Mouse (Mus musculus) MEL (cell line): Measurements from ENCODE around the gene Snrpc. TPM values are rescaled to one million over a fixed set of nuclear protein-coding genes. Genes with fewer than 3 reads are reported as not detected.

ENCODE experiments used
- DNase-seq: peaks from one replicate; pipeline ENCODE4 v3.0.0; 2011; ENCODE audit warnings: low read depth, low spot score
- H3K27ac ChIP-seq: 2 replicates; pipeline ENCODE4 v1.5.1; 2012; ENCODE audit warnings: low read depth, mild to moderate bottlenecking, control low read depth, low read length, moderate library complexity; ENCODE audit not compliant: control insufficient read depth
- H3K27me3 ChIP-seq, 2 experiments: fragments of 150-350 bp in 1 of 2; sonication (generic) in 1 of 2; 2 replicates each; pipeline ENCODE4 v1.6.1; 2012; ENCODE audit warnings: low read length in 2 of 2, mild to moderate bottlenecking in 2 of 2, improper control_type of control experiment in 1 of 2, moderate library complexity in 1 of 2; ENCODE audit not compliant: insufficient read depth in 2 of 2, control insufficient read depth in 1 of 2
- H3K36me3 ChIP-seq, 2 experiments: 2 replicates each; pipeline ENCODE4 v1.6.1; 2012 to 2014; ENCODE audit warnings: low read length in 2 of 2, improper control_type of control experiment in 1 of 2, inconsistent platforms in 1 of 2, mild to moderate bottlenecking in 1 of 2; ENCODE audit not compliant: insufficient read depth in 2 of 2, control insufficient read depth in 1 of 2
- H3K4me1 ChIP-seq, 2 experiments: fragments of 150-350 bp in 1 of 2; sonication (generic) in 1 of 2; 2 replicates each; pipeline ENCODE4 v1.6.1; 2012; ENCODE audit warnings: low read length in 2 of 2, improper control_type of control experiment in 1 of 2, mild to moderate bottlenecking in 1 of 2; ENCODE audit not compliant: insufficient read depth in 2 of 2, control insufficient read depth in 1 of 2
- H3K4me3 ChIP-seq, 2 experiments: fragments of 150-350 bp in 1 of 2; sonication (generic) in 1 of 2; 2 replicates each; pipeline ENCODE4 v1.5.1; 2012; ENCODE audit warnings: low read depth in 2 of 2, low read length in 2 of 2, mild to moderate bottlenecking in 2 of 2, moderate library complexity in 2 of 2, control low read depth in 1 of 2, improper control_type of control experiment in 1 of 2; ENCODE audit not compliant: control insufficient read depth in 1 of 2, insufficient read depth in 1 of 2
- H3K79me2 ChIP-seq: 2 replicates; pipeline ENCODE4 v1.6.1; 2012; ENCODE audit warnings: mild to moderate bottlenecking, low read length, moderate library complexity; ENCODE audit not compliant: control insufficient read depth, poor library complexity, insufficient read depth
- H3K9ac ChIP-seq: 2 replicates; pipeline ENCODE4 v1.6.1; 2012; ENCODE audit warnings: low read depth, mild to moderate bottlenecking, control low read depth, low read length, moderate library complexity; ENCODE audit not compliant: control insufficient read depth, poor library complexity, severe bottlenecking
- H3K9me3 ChIP-seq: fragments of 150-350 bp; sonication (generic); replicated peaks from 2 replicates; pipeline ENCODE4 v1.6.1; 2012; ENCODE audit warnings: mild to moderate bottlenecking, low read length, improper control_type of control experiment, moderate library complexity; ENCODE audit not compliant: insufficient read depth
- BHLHE40 ChIP-seq: IDR thresholded peaks from 2 replicates; pipeline ENCODE4 v1.6.1; 2012; ENCODE audit warnings: low read depth, mild to moderate bottlenecking, inconsistent platforms, low read length, improper control_type of control experiment, borderline replicate concordance
- CHD1 ChIP-seq: IDR thresholded peaks from 2 replicates; pipeline ENCODE4 v1.6.1; 2012; ENCODE audit warnings: low read depth, mild to moderate bottlenecking, inconsistent platforms, low read length, improper control_type of control experiment
- CHD2 ChIP-seq: IDR thresholded peaks from 2 replicates; pipeline ENCODE4 v1.6.1; 2011; ENCODE audit warnings: low read length, improper control_type of control experiment
- CTCF ChIP-seq, 3 experiments: IDR thresholded peaks in 2 of 3; conservative IDR thresholded peaks in 1 of 3; 2 replicates each; pipeline ENCODE4 v1.5.1; 2011 to 2012; ENCODE audit warnings: low read length in 3 of 3, low read depth in 2 of 3, mild to moderate bottlenecking in 2 of 3, improper control_type of control experiment in 1 of 3, inconsistent platforms in 1 of 3, mixed read lengths in 1 of 3, moderate library complexity in 1 of 3; ENCODE audit not compliant: control insufficient read depth in 1 of 3, insufficient read depth in 1 of 3, poor library complexity in 1 of 3, severe bottlenecking in 1 of 3
- E2F4 ChIP-seq: IDR thresholded peaks from 2 replicates; pipeline ENCODE4 v1.6.1; 2011; ENCODE audit warnings: low read depth, low read length, improper control_type of control experiment, borderline replicate concordance
- ELF1 ChIP-seq: IDR thresholded peaks from 2 replicates; pipeline ENCODE4 v1.6.1; 2014; ENCODE audit warnings: low read depth, mild to moderate bottlenecking, inconsistent platforms, low read length, improper control_type of control experiment, moderate library complexity
- EP300 ChIP-seq, 2 experiments: IDR thresholded peaks; 2 replicates each; pipeline ENCODE4 v1.6.1; 2011; ENCODE audit warnings: improper control_type of control experiment in 2 of 2, low read length in 2 of 2, low read depth in 1 of 2, mild to moderate bottlenecking in 1 of 2
- ETS1 ChIP-seq: IDR thresholded peaks from 2 replicates; pipeline ENCODE4 v1.6.1; 2012; ENCODE audit warnings: low read depth, mild to moderate bottlenecking, inconsistent platforms, low read length, improper control_type of control experiment, moderate library complexity
- GABPA ChIP-seq: IDR thresholded peaks from 2 replicates; pipeline ENCODE4 v1.6.1; 2012; ENCODE audit warnings: low read depth, mild to moderate bottlenecking, inconsistent platforms, low read length, improper control_type of control experiment, moderate library complexity
- GATA1 ChIP-seq: IDR thresholded peaks from 2 replicates; pipeline ENCODE4 v1.6.1; 2011; ENCODE audit warnings: low read depth, low read length, improper control_type of control experiment
- KAT2A ChIP-seq: conservative IDR thresholded peaks from 2 replicates; pipeline ENCODE4 v1.6.1; 2012; ENCODE audit warnings: low read depth, low read length, improper control_type of control experiment, inconsistent platforms
- MAFK ChIP-seq: IDR thresholded peaks from 2 replicates; pipeline ENCODE4 v1.6.1; 2011; ENCODE audit warnings: low read depth, mild to moderate bottlenecking, low read length, improper control_type of control experiment, borderline replicate concordance
- MAX ChIP-seq: IDR thresholded peaks from 2 replicates; pipeline ENCODE4 v1.6.1; 2011; ENCODE audit warnings: low read length, improper control_type of control experiment
- MAZ ChIP-seq: IDR thresholded peaks from 2 replicates; pipeline ENCODE4 v1.6.1; 2012; ENCODE audit warnings: low read depth, mild to moderate bottlenecking, inconsistent platforms, low read length, improper control_type of control experiment
- MEF2A ChIP-seq: IDR thresholded peaks from 2 replicates; pipeline ENCODE4 v1.6.1; 2014; ENCODE audit warnings: low read depth, mild to moderate bottlenecking, inconsistent platforms, low read length, improper control_type of control experiment; ENCODE audit not compliant: poor library complexity, insufficient replicate concordance, severe bottlenecking; ENCODE audit errors: extremely low read depth
- MXI1 ChIP-seq: IDR thresholded peaks from 2 replicates; pipeline ENCODE4 v1.6.1; 2011; ENCODE audit warnings: mild to moderate bottlenecking, low read depth, low read length, improper control_type of control experiment
- MYC ChIP-seq: IDR thresholded peaks from 2 replicates; pipeline ENCODE4 v1.6.1; 2011; ENCODE audit warnings: low read depth, mild to moderate bottlenecking, low read length, improper control_type of control experiment, moderate library complexity
- NRF1 ChIP-seq: IDR thresholded peaks from 2 replicates; pipeline ENCODE4 v1.6.1; 2014; ENCODE audit warnings: low read depth, mild to moderate bottlenecking, inconsistent platforms, low read length, improper control_type of control experiment, moderate library complexity; ENCODE audit not compliant: poor library complexity, insufficient read depth, severe bottlenecking
- POLR2A ChIP-seq, 2 experiments: IDR thresholded peaks; 2 replicates each; pipeline ENCODE4 v1.6.1; 2011 to 2012; ENCODE audit warnings: low read length in 2 of 2, mild to moderate bottlenecking in 2 of 2, control low read depth in 1 of 2, improper control_type of control experiment in 1 of 2, low read depth in 1 of 2, moderate library complexity in 1 of 2; ENCODE audit not compliant: control insufficient read depth in 1 of 2, insufficient read depth in 1 of 2, poor library complexity in 1 of 2
- POLR2AphosphoS2 ChIP-seq: IDR thresholded peaks from 2 replicates; pipeline ENCODE4 v1.6.1; 2011; ENCODE audit warnings: low read length, improper control_type of control experiment
- POLR2AphosphoS5 ChIP-seq: IDR thresholded peaks from 2 replicates; pipeline ENCODE4 v1.6.1; 2012; ENCODE audit warnings: low read depth, borderline replicate concordance, mild to moderate bottlenecking, inconsistent platforms, low read length, moderate library complexity, mixed read lengths
- RAD21 ChIP-seq: IDR thresholded peaks from 2 replicates; pipeline ENCODE4 v1.6.1; 2011; ENCODE audit warnings: mild to moderate bottlenecking, low read depth, low read length, improper control_type of control experiment
- RCOR1 ChIP-seq: IDR thresholded peaks from 2 replicates; pipeline ENCODE4 v1.6.1; 2012; ENCODE audit warnings: low read depth, mild to moderate bottlenecking, inconsistent platforms, low read length, improper control_type of control experiment
- SIN3A ChIP-seq: IDR thresholded peaks from 2 replicates; pipeline ENCODE4 v1.6.1; 2012; ENCODE audit warnings: low read length, improper control_type of control experiment, inconsistent platforms
- SMC3 ChIP-seq: IDR thresholded peaks from 2 replicates; pipeline ENCODE4 v1.6.1; 2011; ENCODE audit warnings: low read depth, low read length, improper control_type of control experiment
- TAL1 ChIP-seq: IDR thresholded peaks from 2 replicates; pipeline ENCODE4 v1.6.1; 2012; ENCODE audit warnings: mild to moderate bottlenecking, inconsistent platforms, low read length, moderate library complexity, mixed read lengths
- TBP ChIP-seq: IDR thresholded peaks from 2 replicates; pipeline ENCODE4 v1.8.0; 2011; ENCODE audit warnings: low read depth, low read length, improper control_type of control experiment
- TCF12 ChIP-seq: IDR thresholded peaks from 2 replicates; pipeline ENCODE4 v1.6.1; 2014; ENCODE audit warnings: low read depth, mild to moderate bottlenecking, inconsistent platforms, low read length, improper control_type of control experiment, moderate library complexity
- UBTF ChIP-seq: IDR thresholded peaks from 2 replicates; pipeline ENCODE4 v1.6.1; 2012; ENCODE audit warnings: low read depth, mild to moderate bottlenecking, inconsistent platforms, low read length, improper control_type of control experiment, moderate library complexity, borderline replicate concordance; ENCODE audit not compliant: insufficient read depth
- USF1 ChIP-seq: IDR thresholded peaks from 2 replicates; pipeline ENCODE4 v1.6.1; 2014; ENCODE audit warnings: low read depth, mild to moderate bottlenecking, inconsistent platforms, low read length, improper control_type of control experiment, moderate library complexity
- USF2 ChIP-seq, 2 experiments: IDR thresholded peaks; 2 replicates each; pipeline ENCODE4 v1.6.1; 2011 to 2012; ENCODE audit warnings: improper control_type of control experiment in 2 of 2, low read length in 2 of 2, borderline replicate concordance in 1 of 2, inconsistent platforms in 1 of 2, low read depth in 1 of 2, mild to moderate bottlenecking in 1 of 2; ENCODE audit not compliant: insufficient read depth in 1 of 2
- ZC3H11A ChIP-seq: IDR thresholded peaks from 2 replicates; pipeline ENCODE4 v1.6.1; 2012; ENCODE audit warnings: low read depth, mild to moderate bottlenecking, inconsistent platforms, low read length, improper control_type of control experiment
- ZKSCAN1 ChIP-seq: IDR thresholded peaks from 2 replicates; pipeline ENCODE4 v1.6.1; 2012; ENCODE audit warnings: low read depth, mild to moderate bottlenecking, inconsistent platforms, low read length, improper control_type of control experiment, moderate library complexity
- ZMIZ1 ChIP-seq: IDR thresholded peaks from 2 replicates; pipeline ENCODE4 v1.6.1; 2012; ENCODE audit warnings: low read depth, mild to moderate bottlenecking, inconsistent platforms, low read length, improper control_type of control experiment, moderate library complexity
- ZNF384 ChIP-seq: IDR thresholded peaks from 2 replicates; pipeline ENCODE4 v1.6.1; 2012; ENCODE audit warnings: low read depth, mild to moderate bottlenecking, inconsistent platforms, low read length, improper control_type of control experiment
- polyA plus RNA-seq, 2 experiments: library from polyadenylated mRNA; stranded (reverse) in 1 of 2; unstranded in 1 of 2; fragments of >175 nt in 1 of 2; fragments of >200 nt in 1 of 2; gene quantifications; 2 replicates each; pipeline versions ENCODE4 v1.2.1 to v1.2.4; 2012; ENCODE audit warnings: low replicate concordance in 2 of 2, low read depth in 1 of 2; ENCODE audit not compliant: insufficient read length in 2 of 2, insufficient read depth in 1 of 2, missing spikeins in 1 of 2
- total RNA-seq: library from RNA; depleted of rRNA; stranded (reverse); fragments of 300-350 nt; gene quantifications from 2 replicates; pipeline ENCODE4 v1.2.3, GENCODE M21; 2012

The Snrpc gene
- total and polyA plus RNA-seq, 3 experiments: 217 to 227 TPM; not detected in 1

GRCm38 (mm10) chr17:27839469-27840252 is 1.7 kb downstream of the Snrpc start:
- Histone ChIP-seq H3K9ac (peak overlapping the region; percentile 82), H3K27ac (peak overlapping the region; percentile 26), H3K36me3 (peaks cover 3 to 9% of the 10 kb centered on the region in 2 experiments), H3K27me3 (no peaks in the 10 kb centered on the region), H3K4me3 (peak overlapping the region; percentile 77 to 94), H3K79me2 (peaks cover 9% of the 10 kb centered on the region), H3K4me1 (peaks cover 2 to 5% of the 10 kb centered on the region in 2 experiments), H3K9me3 (no peaks in the 10 kb centered on the region)
- peak; percentile 98 for DNase-seq
- TF ChIP-seq ZNF384 (no peak; the same call in 1 of the 2 replicates), MEF2A (no peak), GATA1 (peak; percentile 43; the same call in 1 of the 2 replicates), CHD2 (no peak), USF1 (peak; percentile 45; the same call in 1 of the 2 replicates), MAZ (peak; percentile 92), MAFK (peak; percentile 100), MAX (peak; percentile 81), POLR2AphosphoS5 (no peak), TCF12 (peak; percentile 69), EP300 (IDR thresholded peaks at IDR 0.05; ENCODE audit: low read depth in 1 of 2, low read length in 2 of 2) (peak in 1 of 2 experiments; percentile 60; a peak in 1 of 4 replicates), BHLHE40 (no peak), CTCF (IDR thresholded peaks at IDR 0.05 in 2 of 3, conservative IDR thresholded peaks at IDR 0.05 in 1 of 3; ENCODE audit: control insufficient read depth in 1 of 3, insufficient read depth in 1 of 3, low read depth in 2 of 3, low read length in 3 of 3, poor library complexity in 1 of 3, severe bottlenecking in 1 of 3) (no peak), ELF1 (peak; percentile 98), TBP (peak; percentile 70), MXI1 (peak; percentile 95), ETS1 (peak; percentile 93), NRF1 (peak; percentile 53; the same call in 1 of the 2 replicates), USF2 (IDR thresholded peaks at IDR 0.05; ENCODE audit: borderline replicate concordance in 1 of 2, insufficient read depth in 1 of 2, low read depth in 1 of 2, low read length in 2 of 2) (no peak), CHD1 (no peak), UBTF (no peak), ZMIZ1 (peak; percentile 84), SMC3 (peak; percentile 22; the same call in 1 of the 2 replicates), RAD21 (no peak), KAT2A (peak; percentile 96), MYC (peak; percentile 78), GABPA (peak; percentile 72; the same call in 1 of the 2 replicates), POLR2AphosphoS2 (peak; percentile 83), RCOR1 (peak; percentile 63), POLR2A (IDR thresholded peaks at IDR 0.05; ENCODE audit: control insufficient read depth in 1 of 2, insufficient read depth in 1 of 2, low read depth in 1 of 2, low read length in 2 of 2, poor library complexity in 1 of 2) (peak; percentile 65 to 86; a peak in 3 of 4 replicates), ZC3H11A (peak; percentile 39; the same call in 1 of the 2 replicates), SIN3A (peak; percentile 99), E2F4 (peak; percentile 65; the same call in 1 of the 2 replicates), ZKSCAN1 (no peak), TAL1 (no peak)
